Mouse (Mus musculus) olfactory bulb, adult 2 months (tissue): ENCODE results near the gene Tm7sf3. TPM values are rescaled to one million over a fixed set of nuclear protein-coding genes. Genes with fewer than 3 reads are reported as not detected.

ENCODE experiments used
- H3K27ac ChIP-seq: fragments of 200-500 bp; 2 replicates; pipeline ENCODE4 v1.5.1; 2012; ENCODE audit warnings: low read depth, low read length; ENCODE audit not compliant: insufficient read depth
- H3K4me1 ChIP-seq: fragments of 200-500 bp; 2 replicates; pipeline ENCODE4 v1.6.1; 2012; ENCODE audit warnings: low read length; ENCODE audit not compliant: control insufficient read depth, insufficient read depth
- H3K4me3 ChIP-seq: fragments of 200-500 bp; 2 replicates; pipeline ENCODE4 v1.5.1; 2012; ENCODE audit warnings: mild to moderate bottlenecking, low read depth, low read length, moderate library complexity; ENCODE audit not compliant: insufficient read depth
- CTCF ChIP-seq: fragments of 200-500 bp; IDR thresholded peaks from 2 replicates; pipeline ENCODE4 v1.5.1; 2012; ENCODE audit warnings: low read depth, mild to moderate bottlenecking, low read length, moderate library complexity; ENCODE audit not compliant: insufficient read depth
- POLR2A ChIP-seq: fragments of 200-500 bp; IDR thresholded peaks from 2 replicates; pipeline ENCODE4 v1.6.1; 2012; ENCODE audit warnings: mild to moderate bottlenecking, low read depth, low read length, moderate library complexity; ENCODE audit not compliant: insufficient read depth
- WGBS: fragments of 180-500 bp; shearing (Covaris S2); methylation state at CpG from one replicate; pipeline ENCODE4 v1.1.7; 2018; 5-methylcytosine and 5-hydroxymethylcytosine counted together
- polyA plus RNA-seq: library from polyadenylated mRNA; stranded (reverse); fragments of >200 nt; gene quantifications from 2 replicates; pipeline ENCODE4 v1.2.4, GENCODE M21; 2012; ENCODE audit warnings: low replicate concordance; ENCODE audit not compliant: missing spikeins, insufficient read depth, insufficient read length

Tm7sf3 gene
- polyA plus RNA-seq: not detected in 2 replicates

DNA sequence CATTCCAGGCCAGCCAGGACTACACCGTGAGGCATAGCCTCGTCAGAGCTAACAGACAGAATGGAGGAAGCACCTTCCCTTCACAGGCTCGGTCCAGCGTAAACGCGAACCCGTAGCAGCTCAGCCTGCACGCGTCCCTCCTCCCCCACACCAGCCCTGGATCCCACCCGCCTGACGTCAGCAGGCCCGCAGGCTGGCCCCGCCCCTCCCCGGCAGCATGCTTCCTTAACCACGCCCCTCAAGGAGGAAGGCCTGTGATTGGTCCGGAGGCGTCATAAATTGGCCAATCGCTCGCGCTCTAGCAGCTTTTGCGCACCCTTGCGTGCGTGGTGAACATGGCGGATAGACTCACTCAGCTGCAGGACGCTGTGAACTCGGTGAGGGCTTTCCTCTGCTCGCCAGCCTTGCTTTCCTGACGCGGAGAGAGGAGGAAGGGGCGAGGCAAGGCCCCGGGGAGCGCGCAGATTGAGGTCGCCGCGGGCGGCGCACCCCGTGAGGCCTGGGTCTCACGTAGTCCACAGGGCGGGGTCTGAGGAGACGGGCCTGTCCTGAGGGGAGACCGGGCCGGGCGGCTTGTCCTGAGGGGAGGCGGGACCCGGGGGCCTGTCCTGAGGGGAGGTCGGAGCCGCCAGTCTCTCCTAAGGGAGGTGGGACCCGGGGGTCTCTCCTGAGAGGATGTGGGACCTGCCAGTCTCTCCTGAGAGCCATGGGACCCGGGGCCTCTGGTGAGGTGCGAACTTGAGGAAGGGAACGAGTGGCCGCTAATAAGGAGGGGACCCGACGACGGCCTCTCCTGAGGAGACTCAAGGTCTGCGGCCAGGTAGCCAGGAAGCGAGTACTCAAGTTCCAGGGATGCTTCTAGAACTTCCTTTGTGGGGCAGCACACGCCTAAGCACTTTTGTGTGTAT is at the start of gene Tm7sf3, which contains the start of gene Med21:
Tm7sf3 (minus strand) TSS at position 549 of the 908 bp plus-strand sequence.
Med21 (plus strand) TSS at position 272 of the 908 bp plus-strand sequence.
- Histone ChIP-seq H3K4me1 (peaks cover 5% of the 10 kb centered on the region), H3K4me3 (peak within 1 kb of the TSS; percentile 91), H3K27ac (peak within 1 kb of the TSS; percentile 80)
- WGBS: 1% methylated on average over 60 of the region's 60 CpGs
- TF ChIP-seq CTCF (no peak), POLR2A (peak; percentile 93)

DNA sequence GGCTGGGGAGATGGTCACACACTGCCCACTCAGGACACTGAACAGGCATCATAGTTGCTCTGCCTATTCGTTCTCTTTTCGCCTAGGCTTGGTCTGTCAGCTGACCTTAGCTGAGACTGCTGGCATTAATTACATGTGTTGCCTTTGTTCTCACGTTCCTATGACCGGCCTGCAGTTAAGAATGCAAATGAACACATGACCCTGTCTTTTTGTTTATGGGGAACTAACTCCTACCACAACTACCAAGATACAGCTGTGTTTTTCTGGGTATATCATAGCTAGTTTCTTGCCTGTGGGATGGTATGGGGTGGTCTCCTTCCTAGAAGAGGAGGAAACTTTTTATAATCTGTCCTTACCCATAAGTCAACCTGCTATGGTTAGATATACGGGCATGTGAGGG is 46.2 kb upstream of the Tm7sf3 start:
- 62% methylated on average over 5 of the region's 5 CpGs for WGBS
- Histone ChIP-seq H3K4me1 (peaks cover 6% of the 10 kb centered on the region), H3K27ac (no peak overlapping the region), H3K4me3 (no peak overlapping the region)
- TF ChIP-seq POLR2A (no peak), CTCF (no peak)

DNA sequence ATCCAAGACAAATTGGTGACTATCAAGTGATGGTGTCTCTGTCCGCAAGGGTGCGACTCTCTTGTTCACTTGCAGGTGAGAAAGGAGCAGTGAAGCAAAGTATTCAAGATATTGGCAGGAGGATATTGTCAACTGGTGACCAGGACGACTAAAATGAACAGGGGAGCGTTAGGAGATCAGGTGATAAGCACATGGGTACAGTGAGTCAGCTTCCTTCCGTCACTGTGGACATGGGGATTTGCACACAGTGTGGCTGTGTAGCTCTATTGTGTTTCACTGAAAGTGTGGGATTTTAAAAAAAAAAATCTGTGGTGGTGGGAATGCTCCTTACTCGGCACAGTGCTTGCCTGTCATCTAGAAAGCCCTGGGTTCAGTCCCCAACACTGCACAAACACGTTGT is 45.4 kb upstream of the Tm7sf3 start:
- no peak for TF ChIP-seq POLR2A
- TF ChIP-seq CTCF: no peak
- H3K27ac ChIP-seq: no peak overlapping the region
- H3K4me3 ChIP-seq: no peak overlapping the region
- WGBS: 88% methylated on average over 7 of the region's 7 CpGs
- H3K4me1 ChIP-seq: peaks cover 8% of the 10 kb centered on the region

DNA sequence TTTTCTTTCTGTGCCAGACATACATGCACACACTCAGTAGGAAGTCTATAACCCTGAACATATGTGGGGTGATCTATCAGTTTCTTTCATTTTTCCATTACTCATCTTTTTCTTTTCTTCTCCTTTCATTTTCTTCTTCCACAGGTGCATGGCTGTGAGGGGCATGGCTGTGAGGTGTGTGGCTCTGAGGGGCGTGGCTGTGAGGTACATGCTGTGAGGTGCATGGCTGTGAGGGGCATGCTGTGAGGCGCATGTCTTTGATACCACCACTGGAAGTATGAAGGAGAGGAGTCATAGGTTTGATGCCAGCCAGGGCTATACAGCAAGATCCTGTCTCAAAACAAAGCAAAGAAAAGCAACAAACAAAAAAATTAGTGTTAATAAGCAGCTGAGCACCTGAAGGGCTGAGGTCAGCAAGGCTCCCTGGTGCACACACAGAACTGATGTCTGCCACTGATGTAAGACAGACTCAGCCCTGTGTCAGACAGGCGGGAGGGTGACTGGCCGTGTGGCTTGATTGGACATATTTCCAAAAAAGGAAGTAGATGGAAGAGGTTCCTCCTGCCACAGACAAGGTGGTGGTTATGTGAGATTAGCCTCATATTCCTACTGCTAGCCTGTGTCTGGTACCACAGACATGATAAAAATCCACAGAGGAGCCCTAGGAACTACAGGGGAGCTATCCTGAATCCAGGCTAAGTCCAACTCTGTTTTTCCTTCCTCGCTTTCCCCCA is 44.0 kb upstream of the Tm7sf3 start:
- H3K4me1 ChIP-seq: peaks cover 8% of the 10 kb centered on the region
- H3K4me3 ChIP-seq: no peak overlapping the region
- 85% methylated on average over 5 of the region's 5 CpGs for WGBS
- TF ChIP-seq CTCF (no peak), POLR2A (no peak)
- H3K27ac ChIP-seq: no peak overlapping the region

DNA sequence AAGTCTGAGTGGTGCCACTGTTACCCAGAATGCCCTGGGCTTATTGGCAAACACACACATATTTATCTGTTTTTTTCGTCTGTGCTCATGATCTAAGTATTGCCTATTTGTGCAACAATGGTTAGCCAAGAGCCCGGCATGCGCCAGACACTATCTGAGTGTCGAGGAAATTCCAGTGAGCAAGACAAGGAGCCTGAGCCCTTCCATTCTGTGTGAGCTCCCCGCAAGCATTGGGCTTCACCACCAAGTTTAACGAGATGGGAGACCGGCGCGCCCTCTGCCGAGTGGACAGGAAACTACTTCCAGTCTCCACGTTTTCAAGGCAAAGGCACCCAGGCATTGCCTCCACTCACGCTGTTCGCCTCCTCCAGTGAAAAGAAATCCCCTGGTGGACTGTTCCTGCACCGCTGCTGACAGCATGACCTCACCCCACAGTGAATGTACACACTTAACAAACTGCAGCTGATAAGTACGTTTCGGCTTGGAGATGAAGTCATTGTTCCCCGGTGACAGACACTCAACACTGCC is 43.2 kb upstream of the Tm7sf3 start:
- no peak overlapping the region for H3K4me3 ChIP-seq
- 58% methylated on average over 17 of the region's 17 CpGs for WGBS
- no peak overlapping the region for H3K27ac ChIP-seq
- TF ChIP-seq CTCF (no peak), POLR2A (no peak)
- peaks cover 8% of the 10 kb centered on the region for H3K4me1 ChIP-seq

DNA sequence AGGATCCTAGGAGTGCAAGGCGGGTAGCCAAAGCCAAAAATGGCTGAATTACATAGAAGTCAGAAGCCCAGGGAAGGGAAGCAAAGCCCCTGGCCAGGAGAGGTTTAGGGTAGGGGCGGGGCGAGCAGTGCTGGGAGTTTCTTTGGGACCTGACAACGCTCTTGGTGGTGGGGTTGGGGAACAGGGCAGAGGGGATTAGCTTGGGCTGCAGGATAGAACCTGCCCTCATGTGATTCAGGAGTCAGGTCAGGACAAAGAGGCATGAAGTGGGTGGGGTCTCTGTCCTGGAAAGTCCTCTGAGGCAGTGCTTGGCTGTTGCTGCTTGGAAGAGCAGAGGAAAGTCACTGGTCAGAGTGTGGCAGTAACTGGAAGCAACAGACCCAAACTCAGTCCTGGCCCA is 41.3 kb upstream of the Tm7sf3 start:
- WGBS: 82% methylated on average over 4 of the region's 4 CpGs
- Histone ChIP-seq H3K27ac (no peak overlapping the region), H3K4me3 (no peak overlapping the region), H3K4me1 (peaks cover 8% of the 10 kb centered on the region)
- no peak for TF ChIP-seq POLR2A
- TF ChIP-seq CTCF: no peak

DNA sequence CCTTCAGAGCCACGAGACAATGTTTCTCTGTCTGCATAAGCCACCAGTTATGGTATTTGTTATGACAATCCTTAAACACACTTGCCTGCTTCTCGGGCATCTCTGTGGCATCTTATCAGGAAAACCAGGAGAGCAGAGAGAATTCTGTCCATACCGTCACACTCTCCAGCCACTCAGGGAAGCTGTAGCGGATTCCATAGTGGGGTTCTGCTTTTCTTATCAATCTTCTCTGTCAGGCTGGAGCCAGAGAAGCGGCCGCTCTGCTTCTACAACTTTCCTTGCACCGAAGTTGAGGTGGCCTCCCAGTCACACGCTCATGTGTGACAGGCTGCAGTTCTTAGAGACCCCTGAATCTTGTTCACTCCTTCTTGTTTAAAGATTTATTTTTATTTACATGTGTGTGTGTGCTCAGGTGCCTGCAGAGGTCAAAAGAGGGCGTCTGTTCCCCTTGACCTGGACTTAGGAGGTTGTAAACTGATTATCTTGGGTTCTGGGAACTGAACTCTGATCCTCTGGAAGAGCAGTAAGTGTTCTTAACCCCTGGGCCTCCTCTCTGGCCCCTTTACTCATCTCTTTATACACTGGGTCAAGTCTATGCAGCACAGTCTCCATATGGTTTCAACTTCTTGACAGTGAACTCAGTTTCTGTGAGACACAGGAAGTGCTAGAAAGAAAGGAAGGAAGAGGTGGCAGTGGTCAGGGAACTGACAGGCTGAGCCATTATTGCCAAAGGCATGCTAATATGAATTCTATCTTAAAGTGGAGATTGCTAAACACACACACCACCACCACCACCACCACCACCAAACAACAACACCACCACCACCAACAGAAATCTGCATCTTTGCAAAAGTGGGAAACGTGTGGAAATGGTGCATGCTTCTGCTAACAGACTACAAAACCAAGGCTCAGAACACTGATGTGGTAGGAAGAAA is 35.8 kb upstream of the Tm7sf3 start:
- Histone ChIP-seq H3K27ac (no peak overlapping the region), H3K4me3 (no peak overlapping the region), H3K4me1 (peaks cover 10% of the 10 kb centered on the region; the same call in 1 of the 2 replicates)
- TF ChIP-seq POLR2A: no peak
- WGBS: 84% methylated on average over 10 of the region's 10 CpGs

DNA sequence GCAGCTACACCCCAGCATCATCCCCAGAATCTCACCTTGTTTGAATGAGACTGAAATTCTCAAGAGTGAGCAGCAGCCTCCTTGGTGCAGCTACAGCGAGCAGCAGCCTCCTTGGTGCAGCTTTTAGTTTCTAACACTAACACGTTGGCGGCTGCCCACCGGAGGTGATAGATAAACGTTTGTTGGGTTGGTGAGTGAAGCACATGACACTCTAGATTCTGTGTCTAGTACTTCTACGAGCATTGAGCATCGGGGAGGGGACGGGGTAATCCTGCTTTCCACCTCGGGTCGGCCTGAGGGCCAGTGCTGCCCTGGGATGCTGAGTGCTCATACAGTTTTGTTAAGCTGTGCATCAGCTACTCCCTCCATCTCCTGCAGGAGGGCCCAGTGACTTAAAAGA is 34.3 kb upstream of the Tm7sf3 start:
- Histone ChIP-seq H3K4me1 (peaks cover 10% of the 10 kb centered on the region; the same call in 1 of the 2 replicates), H3K4me3 (no peak overlapping the region), H3K27ac (no peak overlapping the region)
- no peak for TF ChIP-seq POLR2A
- TF ChIP-seq CTCF: no peak
- WGBS: 81% methylated on average over 10 of the region's 10 CpGs
